Mouse (Mus musculus) spleen, adult 18-20 months (tissue): ENCODE data around the gene Slc17a7.

Source experiments
- DNase-seq, 2 experiments: peaks; one replicate each; pipeline ENCODE4 v3.0.0; 2022; ENCODE audit warnings: mixed read lengths in 2 of 2

The Slc17a7 gene

DNA sequence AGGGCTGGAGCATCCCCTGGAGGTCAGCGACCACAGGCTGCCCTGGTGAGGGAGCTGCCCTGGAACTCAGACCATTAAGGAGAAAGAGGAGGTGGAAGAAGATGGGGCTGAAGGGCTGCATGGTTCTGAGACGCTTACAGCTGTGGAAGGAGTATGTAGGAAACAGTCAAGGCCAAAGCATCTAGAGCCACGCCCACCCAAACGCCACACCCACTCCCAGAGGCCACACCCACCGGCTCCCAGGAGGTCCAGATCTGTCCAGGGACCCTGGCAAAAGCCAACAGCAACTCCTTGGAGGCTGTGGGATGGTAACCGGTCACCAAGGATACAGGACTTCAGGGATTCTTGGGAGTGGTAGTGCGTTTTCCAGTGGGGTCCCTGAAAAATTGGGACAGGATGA, 14.8 kb downstream of the Slc17a7 start:
- DNase-seq = no peak

DNA sequence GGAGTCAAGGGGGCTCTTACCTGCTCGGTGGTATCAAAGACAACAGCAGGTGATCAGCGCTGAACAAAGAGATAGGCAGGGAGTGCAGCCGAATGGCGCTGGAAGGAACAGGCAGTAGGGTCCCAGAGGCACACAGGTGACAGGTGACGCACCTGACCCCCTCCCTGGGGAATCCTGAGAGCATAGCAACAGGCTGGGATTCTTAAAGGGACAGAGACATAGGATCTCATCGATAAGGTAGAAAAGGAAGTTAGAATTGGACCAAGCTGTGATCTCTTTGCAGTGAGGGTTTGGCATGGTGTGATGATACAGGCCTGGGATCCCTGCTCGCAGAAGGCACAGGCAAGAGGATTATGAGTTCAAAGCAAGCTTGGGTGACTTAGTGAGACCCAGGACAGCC, 15.7 kb downstream of the Slc17a7 start, which contains the start of gene Gfy:
TSS of gene Gfy (minus strand) at position 101 of the 400 bp plus-strand sequence.
- no peak for DNase-seq

DNA sequence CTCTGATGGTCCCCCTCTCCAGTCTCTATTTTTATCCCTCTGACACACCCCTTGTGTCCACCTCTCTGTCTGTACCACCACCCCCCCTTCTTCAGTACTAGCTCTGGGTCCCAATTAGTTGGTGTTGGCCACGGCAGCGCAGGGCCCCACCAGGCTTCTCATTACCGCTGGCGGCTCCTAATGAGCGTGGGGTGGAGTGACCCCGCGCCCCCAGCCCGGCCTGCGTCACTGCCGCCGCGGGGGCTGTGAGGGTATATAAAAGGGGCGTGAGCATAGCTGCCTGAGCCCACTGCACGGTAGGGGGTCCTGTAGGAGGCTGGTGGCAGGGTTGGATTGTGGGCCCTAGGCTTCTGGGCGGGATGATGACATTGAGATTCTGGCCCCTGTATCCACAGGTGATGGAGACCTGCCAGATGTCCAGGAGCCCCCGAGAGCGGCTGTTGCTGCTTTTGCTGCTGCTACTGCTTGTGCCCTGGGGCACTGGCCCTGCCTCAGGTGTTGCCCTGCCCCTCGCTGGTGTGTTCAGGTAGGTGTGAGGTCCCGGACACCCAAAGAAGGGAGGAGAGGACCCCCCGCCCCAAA, 17.2 kb downstream of the Slc17a7 start, which contains the start of gene Pth2:
TSS of gene Pth2 (plus strand) at position 100 of the 582 bp plus-strand sequence.
- no peak for DNase-seq

DNA sequence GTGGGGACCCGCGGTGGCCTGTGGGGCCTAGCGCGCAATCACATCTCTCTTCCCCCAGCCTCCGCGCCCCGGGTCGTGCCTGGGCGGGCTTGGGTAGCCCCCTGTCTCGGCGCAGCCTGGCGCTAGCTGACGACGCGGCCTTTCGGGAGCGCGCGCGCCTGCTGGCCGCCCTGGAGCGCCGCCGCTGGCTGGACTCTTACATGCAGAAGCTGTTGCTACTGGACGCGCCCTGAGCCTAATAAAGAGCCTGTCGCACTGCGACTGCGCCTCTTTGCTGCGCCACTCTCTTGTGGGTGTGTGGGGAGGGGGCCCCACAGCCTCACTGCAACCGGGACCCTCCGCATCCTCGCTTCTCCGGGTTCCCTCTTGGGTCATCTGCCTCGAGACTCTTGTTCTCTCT, 17.8 kb downstream of the Slc17a7 start:
- no peak for DNase-seq

DNA sequence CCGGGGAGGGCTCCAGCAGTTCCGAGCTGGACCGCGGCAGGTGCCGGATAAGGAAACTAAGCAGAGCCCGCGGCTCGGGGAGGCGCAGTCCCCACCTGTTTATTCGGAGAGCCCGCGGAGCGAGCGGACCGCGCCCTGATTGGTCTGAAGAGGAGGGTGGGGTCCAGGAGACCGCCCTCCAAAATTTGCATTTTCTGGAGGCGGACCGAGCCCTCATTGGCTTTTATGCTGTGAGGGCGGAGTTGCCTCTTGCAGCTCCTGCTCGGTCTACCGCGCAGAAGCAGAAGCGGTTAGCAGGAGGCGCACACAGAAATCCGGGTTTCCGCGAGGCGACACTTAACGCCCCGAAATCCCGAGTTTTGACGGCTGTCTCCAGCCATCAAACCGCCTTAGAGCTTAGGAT, 18.5 kb downstream of the Slc17a7 start:
- DNase-seq = peak; percentile 73 to 78

- no peak for DNase-seq
These were observed 18.9 kb downstream of the Slc17a7 start for GRCm38 (mm10) chr7:45182606-45183005.

DNA sequence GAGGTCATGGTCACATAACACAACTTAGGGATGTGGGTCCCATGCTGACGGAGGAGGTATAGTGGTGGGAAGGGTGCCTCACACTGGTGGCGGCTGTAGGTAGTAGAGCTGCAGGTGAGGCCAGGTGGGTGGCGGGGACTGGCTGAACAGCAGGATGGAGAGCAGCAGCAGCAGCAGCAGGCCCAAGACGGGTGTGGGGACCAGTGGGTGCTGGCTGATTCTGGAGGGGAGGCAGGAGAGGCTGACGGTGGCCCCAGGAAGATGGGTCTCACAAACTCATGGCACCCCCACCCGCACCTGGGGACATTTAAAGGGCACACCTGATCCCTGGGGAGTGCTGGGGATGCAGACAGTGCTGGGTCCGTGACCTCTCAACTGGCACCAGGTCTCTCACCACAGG, 19.9 kb downstream of the Slc17a7 start:
- no peak for DNase-seq

DNA sequence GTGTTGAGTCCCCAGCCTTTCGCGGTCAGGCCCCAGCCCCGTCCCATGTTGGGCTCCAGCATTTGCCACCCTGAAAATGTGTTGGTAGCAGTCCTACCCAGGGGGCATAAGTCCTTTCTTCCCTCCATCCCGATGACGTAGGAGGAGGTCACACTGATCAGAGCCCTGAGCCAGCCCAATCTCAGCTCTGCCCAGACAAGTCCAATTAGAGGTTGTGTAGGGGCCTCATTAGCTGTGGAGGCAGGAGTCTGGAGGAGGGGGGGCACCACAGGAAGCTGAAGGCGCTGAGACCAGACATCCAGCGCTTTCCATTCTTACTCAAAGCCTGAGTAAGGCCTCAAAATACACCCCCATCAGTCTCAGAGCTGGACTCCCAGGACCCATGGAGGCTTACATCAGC, 22.2 kb downstream of the Slc17a7 start:
- DNase-seq = no peak

DNA sequence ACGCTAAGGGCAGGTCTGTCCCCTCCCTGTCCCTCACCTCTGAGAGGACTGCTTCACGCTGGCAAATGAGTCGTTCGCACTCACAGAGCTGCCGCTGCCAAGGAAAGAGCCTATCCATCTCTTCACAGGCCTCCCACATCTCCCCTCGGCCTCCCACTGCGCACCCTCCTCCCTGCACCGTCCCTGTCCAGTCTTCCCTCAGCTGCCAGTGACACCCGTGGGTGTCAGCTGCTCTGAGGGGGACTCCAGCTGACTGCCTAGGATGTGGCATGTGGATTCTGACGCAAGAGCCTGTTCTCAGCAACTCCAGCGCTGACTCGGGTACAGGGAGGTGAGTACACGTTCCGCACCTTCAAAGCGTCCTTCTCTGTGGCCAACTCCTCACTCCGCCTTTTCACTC, 25.9 kb downstream of the Slc17a7 start:
- DNase-seq = no peak

DNA sequence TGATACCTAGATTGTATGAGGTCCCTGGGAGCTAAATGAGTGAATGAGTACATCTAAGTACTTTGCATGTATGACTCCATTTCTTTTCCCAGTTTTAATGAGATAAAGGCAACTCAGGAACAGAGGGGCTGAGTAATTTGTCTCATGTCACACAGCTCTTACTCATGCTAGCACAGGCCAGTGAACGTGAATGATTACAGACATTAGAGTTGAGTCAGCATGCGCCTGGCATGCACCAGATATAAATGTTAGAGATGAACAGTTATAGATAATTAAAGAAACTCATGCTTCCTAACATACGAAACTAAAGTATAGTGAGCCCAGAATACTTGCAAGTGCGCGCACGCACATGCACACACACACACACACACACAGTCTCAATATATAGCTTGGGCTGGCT, 26.4 kb downstream of the Slc17a7 start:
- DNase-seq = no peak

- no peak for DNase-seq
These were observed 27.4 kb downstream of the Slc17a7 start for GRCm38 (mm10) chr7:45191161-45191560.

- no peak for DNase-seq
These were observed 28.1 kb downstream of the Slc17a7 start for GRCm38 (mm10) chr7:45191803-45192363.

DNA sequence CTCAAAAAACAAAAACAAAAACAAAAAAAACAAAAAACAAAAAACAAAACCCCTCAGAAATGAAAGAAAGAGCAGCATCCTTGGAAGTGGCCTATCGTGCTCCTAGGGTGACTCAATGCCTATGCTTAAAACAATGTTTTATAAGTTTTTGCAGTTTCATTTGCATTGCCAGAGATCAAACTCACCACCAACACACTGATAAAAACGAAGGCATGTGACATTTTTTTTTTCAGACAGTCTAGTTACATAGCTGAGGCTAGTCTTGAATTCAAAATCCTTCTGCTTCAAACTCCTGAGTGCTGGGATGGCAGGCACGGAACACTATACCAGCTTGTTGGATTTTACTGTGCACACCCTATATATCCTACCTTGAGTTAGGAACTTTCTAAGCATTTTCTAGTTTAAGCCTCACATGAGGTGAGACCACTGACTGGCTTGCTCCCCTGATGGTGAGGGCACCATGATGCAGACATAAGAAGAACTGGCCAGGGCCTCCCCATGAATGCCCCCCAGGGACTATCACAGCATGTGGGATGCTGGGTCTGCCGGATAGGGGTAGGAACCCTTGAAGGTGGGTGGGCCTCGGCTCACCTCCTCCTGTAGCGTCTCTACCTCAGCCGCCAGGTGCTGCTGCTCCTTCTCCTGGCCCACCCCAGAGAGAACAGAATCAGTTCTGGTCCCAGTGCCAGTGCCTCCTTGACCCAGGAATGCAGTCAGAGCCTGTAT, 29.0 kb downstream of the Slc17a7 start:
- no peak for DNase-seq

DNA sequence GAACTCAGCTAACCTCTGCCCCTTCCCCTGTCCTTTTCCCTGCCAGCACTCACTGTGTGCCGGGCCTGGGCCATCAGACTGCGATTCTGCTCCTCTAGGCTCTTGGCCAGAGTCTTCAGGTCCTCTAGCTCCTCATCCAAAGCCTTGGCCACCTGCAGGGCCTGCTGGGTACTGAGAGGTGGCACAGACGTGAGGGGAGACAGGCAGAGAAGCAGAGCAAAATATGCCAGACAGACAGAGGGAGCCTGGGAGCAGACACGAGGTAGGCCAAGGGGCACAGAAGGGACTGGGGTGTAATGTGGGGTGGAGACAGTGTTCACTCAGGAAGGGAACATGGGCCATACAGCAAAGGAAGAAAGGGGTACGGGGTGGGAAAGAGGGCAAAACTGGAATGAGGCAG, 29.7 kb downstream of the Slc17a7 start:
- DNase-seq = no peak

GRCm38 (mm10) chr7:45193871-45194785, 30.4 kb downstream of the Slc17a7 start:
- DNase-seq = no peak

DNA sequence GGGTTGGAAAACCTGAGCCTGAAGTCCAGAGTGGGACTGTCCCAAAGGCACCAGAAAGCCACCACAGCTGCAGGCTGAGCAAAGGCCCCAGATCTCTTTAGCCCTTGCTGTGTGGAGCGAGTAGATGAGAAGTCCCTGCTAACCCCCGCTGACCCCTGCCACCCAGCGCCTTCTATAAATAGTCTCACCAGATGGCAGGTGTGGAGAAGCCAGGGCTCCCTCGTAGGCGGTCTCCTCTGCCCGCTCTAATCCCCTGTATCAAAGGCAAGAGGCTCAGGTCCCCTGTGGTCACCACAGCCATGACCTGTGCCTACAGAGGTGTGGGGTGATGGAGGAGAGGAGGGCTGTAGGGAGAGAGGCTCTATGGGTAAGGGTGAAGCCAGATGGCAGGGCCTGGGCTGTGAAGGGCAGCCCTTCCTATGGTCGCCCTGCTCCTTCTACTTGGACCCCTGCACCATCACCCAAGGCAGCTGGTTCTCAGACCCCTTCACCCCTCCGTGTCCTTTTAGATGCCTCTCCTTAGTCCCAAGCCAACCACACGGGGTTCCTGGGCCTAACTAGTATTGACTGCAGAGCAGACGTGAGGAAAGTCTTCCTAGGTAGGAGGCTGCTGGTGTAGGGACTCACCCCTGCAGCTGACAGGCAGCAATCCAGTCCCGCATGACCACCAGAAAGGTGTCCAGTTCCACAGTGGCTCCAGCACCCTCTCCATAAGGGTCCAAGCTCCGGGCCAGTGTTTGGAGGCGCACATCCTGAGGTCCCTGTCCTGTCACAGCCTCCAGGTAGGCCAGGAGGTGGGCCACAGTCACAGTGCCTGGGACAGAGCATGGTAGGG, 31.8 kb downstream of the Slc17a7 start:
- DNase-seq = no peak

GRCm38 (mm10) chr7:45196176-45196535, 32.4 kb downstream of the Slc17a7 start:
- DNase-seq = no peak

GRCm38 (mm10) chr7:45196994-45197393, 33.2 kb downstream of the Slc17a7 start:
- no peak for DNase-seq

DNA sequence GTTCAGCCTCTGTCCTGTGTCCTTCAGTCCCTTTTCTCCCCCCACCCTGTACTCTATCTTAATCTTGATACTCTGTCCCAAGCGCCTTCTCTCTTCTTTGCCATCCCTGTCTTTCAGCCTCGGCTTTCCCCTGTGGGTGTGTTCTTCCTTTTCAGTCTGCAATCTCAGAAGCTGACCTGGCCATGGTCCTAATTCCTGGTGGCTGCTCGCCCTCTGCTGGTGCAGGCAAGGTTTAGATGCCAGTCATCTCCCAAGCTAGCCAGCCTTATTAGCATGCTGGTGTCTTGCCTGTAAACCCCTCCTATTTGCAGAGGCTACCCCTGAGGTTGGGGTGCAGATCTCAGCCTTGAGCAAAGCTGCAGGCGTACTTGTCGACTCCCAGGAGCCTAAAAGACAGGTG, 34.7 kb downstream of the Slc17a7 start:
- peak; percentile 39 to 66 for DNase-seq

DNA sequence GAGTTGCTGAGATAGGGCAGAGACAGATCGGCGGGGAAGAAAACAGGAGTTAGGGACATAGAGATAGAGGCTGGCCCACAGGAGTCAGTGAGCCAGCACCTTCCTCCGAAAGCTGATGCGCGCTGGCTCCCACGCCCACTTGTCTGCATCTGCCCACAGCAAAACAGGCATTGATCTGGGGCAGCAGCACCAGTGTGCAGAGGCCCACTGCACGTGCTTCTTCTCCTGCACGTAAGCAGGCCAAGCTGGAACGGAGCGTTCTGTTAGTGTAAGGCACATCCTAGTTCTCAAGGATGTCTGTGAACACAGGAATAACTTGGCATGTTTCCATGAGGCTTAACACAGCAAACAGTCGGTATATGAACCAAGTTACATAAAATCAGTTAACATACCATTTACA, 35.2 kb downstream of the Slc17a7 start:
- no peak for DNase-seq

- no peak for DNase-seq
These were observed 38.9 kb downstream of the Slc17a7 start for GRCm38 (mm10) chr7:45202654-45203053.
